Mouse (Mus musculus) forebrain, embryonic 16.5 days (tissue): ENCODE data around the gene Ssh3. TPM values are rescaled to one million over a fixed set of nuclear protein-coding genes. Genes with fewer than 3 reads are reported as not detected.

Experiments used
- ATAC-seq: fragments of 200-750 bp; cut with Nextera tagmentation; 2 replicates; pipeline ENCODE4 v1.8.0; 2017; ENCODE audit warnings: mild to moderate bottlenecking, moderate library complexity
- H3K27ac ChIP-seq: fragments of 300-500 bp; sonication (generic); 2 replicates; pipeline ENCODE4 v1.5.1; 2014; ENCODE audit warnings: low read length, control low read depth
- H3K27me3 ChIP-seq: fragments of 300-500 bp; sonication (generic); replicated peaks from 2 replicates; pipeline ENCODE4 v1.6.1; 2014; ENCODE audit warnings: low read length; ENCODE audit not compliant: control insufficient read depth, insufficient read depth
- H3K36me3 ChIP-seq: fragments of 300-500 bp; sonication (generic); 2 replicates; pipeline ENCODE4 v1.6.1; 2014; ENCODE audit not compliant: control insufficient read depth, insufficient read depth
- H3K4me1 ChIP-seq: fragments of 300-500 bp; sonication (generic); replicated peaks from 2 replicates; pipeline ENCODE4 v1.6.1; 2014; ENCODE audit warnings: low read length; ENCODE audit not compliant: control insufficient read depth, insufficient read depth
- H3K4me2 ChIP-seq: fragments of 300-500 bp; sonication (generic); 2 replicates; pipeline ENCODE4 v1.6.1; 2014; ENCODE audit warnings: mild to moderate bottlenecking, low read length, control low read depth
- H3K4me3 ChIP-seq: fragments of 300-500 bp; sonication (generic); replicated peaks from 2 replicates; pipeline ENCODE4 v1.5.1; 2014; ENCODE audit warnings: mild to moderate bottlenecking, low read length, control low read depth
- H3K9ac ChIP-seq: fragments of 300-500 bp; sonication (generic); replicated peaks from 2 replicates; pipeline ENCODE4 v1.6.1; 2014; ENCODE audit warnings: low read depth, low read length, control low read depth
- H3K9me3 ChIP-seq: fragments of 300-500 bp; sonication (generic); 2 replicates; pipeline ENCODE4 v1.6.1; 2016; ENCODE audit warnings: low read length; ENCODE audit not compliant: control insufficient read depth
- WGBS: fragments of 180-500 bp; shearing (Covaris S2); extraction: QIAGEN DNeasy Blood & Tissue Kit; methylation state at CpG from one replicate; pipeline ENCODE4 v1.1.7; 2014; 5-methylcytosine and 5-hydroxymethylcytosine counted together
- microRNA-seq: library from miRNA; unstranded; fragments of <30 nt; microRNA quantifications from one replicate; pipeline ENCODE4, GENCODE M21; 2017
- polyA plus RNA-seq: library from polyadenylated mRNA; unstranded; fragments of >200 nt; fragmentation: Nextera tagmentation; extraction: Ambion mirVana; gene quantifications from 2 replicates; pipeline ENCODE4 v1.2.1, GENCODE M21; 2015

The Ssh3 gene
- polyA plus RNA-seq, 1 experiment from 2014 or later, result 11.8 TPM

- H3K27me3 ChIP-seq, result peaks cover 20% of the 10 kb centered on the region
- peaks cover 32% of the 10 kb centered on the region for H3K4me1 ChIP-seq
- no peaks in the 10 kb centered on the region for H3K36me3 ChIP-seq
- H3K4me3 ChIP-seq, result no peak overlapping the region
- no peak overlapping the region; the same call in 1 of the 2 replicates for H3K4me2 ChIP-seq
- no peaks in the 10 kb centered on the region for H3K9me3 ChIP-seq
- H3K27ac ChIP-seq, result no peak overlapping the region
- no peak overlapping the region for H3K9ac ChIP-seq
- no peak for ATAC-seq
- 24% methylated on average over 14 of the region's 14 CpGs for WGBS
These were observed 52.8 kb downstream of the Ssh3 start for GRCm38 (mm10) chr19:4216041-4216685.

- Histone ChIP-seq H3K4me2 (peak overlapping the region; percentile 96), H3K36me3 (no peaks in the 10 kb centered on the region), H3K27ac (no peak overlapping the region), H3K4me3 (peak overlapping the region; percentile 54), H3K4me1 (peaks cover 25% of the 10 kb centered on the region), H3K9me3 (no peaks in the 10 kb centered on the region), H3K9ac (peak overlapping the region; percentile 30; the same call in 1 of the 2 replicates), H3K27me3 (peaks cover 20% of the 10 kb centered on the region)
- ATAC-seq, result no peak
- 4% methylated on average over 17 of the region's 21 CpGs for WGBS
These were observed 53.5 kb downstream of the Ssh3 start for GRCm38 (mm10) chr19:4215451-4215840.

DNA sequence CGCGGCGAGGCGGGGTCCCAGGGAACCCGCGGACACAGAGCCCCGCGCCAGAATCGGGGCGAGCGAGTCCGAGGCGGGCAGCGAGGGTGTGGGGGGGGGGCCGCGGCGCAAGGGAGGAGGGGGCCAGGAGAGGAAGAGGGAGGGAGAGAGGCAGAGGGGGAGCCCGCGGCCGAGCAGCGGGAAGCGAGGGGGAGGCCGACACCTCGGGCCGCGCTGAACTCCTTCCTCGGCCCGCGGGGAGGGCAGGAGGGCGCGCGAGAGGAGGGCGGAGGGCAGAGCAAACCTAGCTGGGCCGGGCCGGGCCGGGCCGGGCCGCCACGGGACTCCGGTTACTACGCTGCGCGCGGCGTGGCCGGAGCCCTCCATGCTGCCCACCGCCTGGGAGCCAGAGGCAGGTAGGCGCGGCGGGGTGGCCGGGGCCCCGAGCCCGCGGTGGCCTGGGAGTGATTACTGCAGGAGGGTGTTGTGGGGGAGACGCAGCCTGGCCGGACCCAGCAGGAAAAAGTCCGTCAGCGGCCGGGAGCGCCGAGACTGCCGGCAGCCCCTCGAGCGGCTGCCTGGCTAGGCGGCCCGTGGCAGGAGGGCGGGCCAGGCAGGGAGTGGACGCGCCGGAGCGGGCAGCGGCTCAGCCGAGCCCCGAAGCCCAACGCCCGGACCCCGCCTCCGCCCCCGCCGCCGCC, 54.1 kb downstream of the Ssh3 start:
- Histone ChIP-seq H3K4me2 (peak overlapping the region; percentile 96), H3K36me3 (no peaks in the 10 kb centered on the region), H3K4me3 (peak overlapping the region; percentile 54), H3K4me1 (peaks cover 20% of the 10 kb centered on the region), H3K9me3 (no peaks in the 10 kb centered on the region), H3K27me3 (peaks cover 20% of the 10 kb centered on the region), H3K9ac (peak overlapping the region; percentile 30), H3K27ac (no peak overlapping the region)
- peak; percentile 34; the same call in 1 of the 2 replicates for ATAC-seq
- WGBS, result under 1% methylated on average over 39 of the region's 81 CpGs

DNA sequence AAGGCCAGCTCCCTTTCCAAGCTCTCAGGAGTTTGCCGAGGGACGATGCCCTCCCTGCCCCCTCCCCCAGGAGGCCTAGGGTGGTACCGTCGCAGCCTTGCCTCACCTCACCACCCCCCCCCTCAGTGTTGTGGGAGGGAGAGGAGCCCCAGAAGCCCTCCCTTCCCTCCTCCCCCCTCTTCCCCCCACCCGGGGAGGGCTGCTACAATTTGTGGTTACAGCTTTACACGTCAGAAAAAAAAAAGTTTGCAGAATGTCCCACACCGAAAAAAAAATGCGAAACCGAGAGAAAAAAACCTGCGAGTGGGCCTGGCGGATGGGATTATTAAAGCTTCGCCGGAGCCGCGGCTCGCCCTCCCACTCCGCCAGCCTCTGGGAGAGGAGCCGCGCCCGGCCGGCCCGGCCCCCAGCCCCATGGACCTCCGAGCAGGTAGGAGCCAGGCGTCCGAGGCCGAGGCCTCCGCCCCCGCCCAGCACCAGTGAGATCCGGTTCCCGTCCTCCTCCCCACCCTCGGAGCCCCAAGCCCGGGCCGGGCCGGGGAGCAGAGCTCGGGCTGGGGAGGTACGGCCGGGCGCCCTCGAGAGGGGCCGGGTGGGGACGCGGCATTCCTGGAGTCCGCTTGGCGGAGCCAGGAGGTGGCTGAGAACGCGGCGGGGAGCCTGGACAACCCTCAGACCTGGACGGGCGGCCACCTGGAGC, 54.8 kb downstream of the Ssh3 start, which contains the start of the genes Clcf1 and AC109138.7:
Gene Clcf1, plus strand, starts transcription at position 168 of the 700 bp plus-strand sequence.
Gene AC109138.7, plus strand, starts transcription at position 287 of the 700 bp plus-strand sequence.
- peak; percentile 27; the same call in 1 of the 2 replicates for ATAC-seq
- WGBS, result under 1% methylated on average over 49 of the region's 49 CpGs
- peak within 1 kb of the TSS; percentile 30 for H3K9ac ChIP-seq
- peaks cover 20% of the 10 kb centered on the region for H3K27me3 ChIP-seq
- H3K27ac ChIP-seq, result no peak within 1 kb of the TSS
- no peaks in the 10 kb centered on the region for H3K36me3 ChIP-seq
- peak within 1 kb of the TSS; percentile 54 for H3K4me3 ChIP-seq
- H3K9me3 ChIP-seq, result no peaks in the 10 kb centered on the region
- H3K4me2 ChIP-seq, result peak within 1 kb of the TSS; percentile 96
- H3K4me1 ChIP-seq, result peaks cover 17% of the 10 kb centered on the region

DNA sequence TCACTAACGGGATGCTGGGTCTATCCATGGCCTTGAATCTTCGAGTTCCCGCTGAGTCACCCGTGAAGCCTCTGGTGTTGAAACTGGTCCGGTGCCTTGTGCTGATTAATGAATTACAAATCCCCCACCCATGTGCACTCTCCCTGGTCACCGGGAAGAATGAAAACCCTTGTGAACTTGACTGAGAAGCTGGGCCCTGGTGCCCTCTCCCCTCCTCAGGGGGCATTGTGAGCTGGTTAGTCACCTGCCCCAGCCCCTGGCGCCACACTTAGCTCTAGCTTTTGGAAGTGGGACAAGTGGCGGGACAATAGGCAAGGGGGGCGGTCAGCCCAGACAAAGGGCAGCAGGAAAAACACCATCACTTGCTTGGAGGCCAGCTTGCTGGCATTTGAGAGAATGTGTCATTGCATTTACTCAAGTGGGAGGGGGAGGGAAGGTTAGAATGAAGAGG, 55.4 kb downstream of the Ssh3 start:
- Histone ChIP-seq H3K4me3 (no peak overlapping the region), H3K27me3 (peaks cover 20% of the 10 kb centered on the region), H3K4me2 (no peak overlapping the region), H3K9ac (no peak overlapping the region), H3K27ac (no peak overlapping the region), H3K9me3 (no peaks in the 10 kb centered on the region), H3K4me1 (peaks cover 17% of the 10 kb centered on the region), H3K36me3 (no peaks in the 10 kb centered on the region)
- ATAC-seq, result no peak
- 8% methylated on average over 9 of the region's 9 CpGs for WGBS

DNA sequence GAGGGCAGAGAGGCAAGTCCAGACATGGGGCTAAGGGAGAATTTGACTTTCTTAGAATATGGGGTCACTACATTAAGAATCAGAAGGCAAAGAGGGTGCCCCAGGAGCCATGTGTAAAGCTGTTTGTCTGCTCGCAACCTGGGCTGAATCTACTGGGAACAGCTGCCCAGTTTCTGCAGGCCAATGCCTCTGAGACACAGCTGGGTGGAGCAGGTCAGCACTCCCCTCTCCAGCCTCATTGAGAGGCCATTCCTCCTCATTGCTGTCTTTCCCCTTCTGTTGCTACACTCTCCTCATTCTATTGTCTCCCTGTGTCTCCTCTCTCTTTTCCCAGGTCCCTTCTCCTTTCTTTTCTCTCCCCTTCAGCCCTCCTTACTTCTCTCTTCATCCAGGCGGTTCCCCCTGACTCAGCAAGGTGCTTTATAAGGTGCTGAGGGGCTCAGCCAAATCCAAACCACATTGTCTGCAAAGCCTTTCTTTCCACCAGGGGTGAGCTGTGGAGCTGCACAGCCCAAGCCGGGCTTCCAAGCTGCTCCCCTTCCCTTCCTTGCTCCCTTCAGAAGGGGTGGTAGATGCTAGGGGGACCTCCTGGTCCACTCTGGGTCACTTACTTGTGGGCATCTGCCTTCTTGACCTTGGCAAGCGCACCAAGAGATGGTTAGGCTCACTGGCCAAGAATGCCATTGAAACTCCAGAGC, 56.9 kb downstream of the Ssh3 start:
- no peak overlapping the region for H3K9ac ChIP-seq
- H3K4me1 ChIP-seq, result peaks cover 17% of the 10 kb centered on the region
- H3K4me2 ChIP-seq, result no peak overlapping the region
- H3K36me3 ChIP-seq, result no peaks in the 10 kb centered on the region
- ATAC-seq, result no peak
- H3K9me3 ChIP-seq, result no peaks in the 10 kb centered on the region
- no peak overlapping the region for H3K27ac ChIP-seq
- 17% methylated on average over 4 of the region's 4 CpGs for WGBS
- H3K27me3 ChIP-seq, result peaks cover 17% of the 10 kb centered on the region
- no peak overlapping the region for H3K4me3 ChIP-seq

Small RNAs within 50 kb of the gene (microRNA-seq; reads per million reads assigned to microRNA genes)
- gene Gm26115, result not detected
- gene Mir6985, result 0.62 reads per million

Other genes with a start within 250 kb of the Ssh3 start
- gene Gstp1, start 231.2 kb downstream of the Ssh3 start, polyA plus RNA-seq, result 402 and 460 TPM in 2 replicates
- gene Gstp2, start 223.2 kb downstream of the Ssh3 start, polyA plus RNA-seq, result 1.1 and 4.1 TPM in 2 replicates
- gene Gstp3, start 209.6 kb downstream of the Ssh3 start, polyA plus RNA-seq, result not detected in 2 replicates
- gene Cabp2, start 187.6 kb downstream of the Ssh3 start, polyA plus RNA-seq, result not detected in 2 replicates
- gene Cdk2ap2, start 172.0 kb downstream of the Ssh3 start, polyA plus RNA-seq, result 76.6 and 80.3 TPM in 2 replicates
- 49.6 and 75.5 TPM in 2 replicates for gene Pitpnm1, start 169.2 kb downstream of the Ssh3 start, polyA plus RNA-seq
- 91.4 and 91.6 TPM in 2 replicates for gene Aip, start 143.3 kb downstream of the Ssh3 start, polyA plus RNA-seq
- not detected in 2 replicates for gene Gpr152, start 129.4 kb downstream of the Ssh3 start, polyA plus RNA-seq
- gene Cabp4, start 125.1 kb downstream of the Ssh3 start, polyA plus RNA-seq, result 0.22 TPM in 1 of 2 replicates, not detected in the other
- gene Coro1b, start 120.6 kb downstream of the Ssh3 start, polyA plus RNA-seq, result 143 and 145 TPM in 2 replicates
- gene Ptprcap, start 115.6 kb downstream of the Ssh3 start, polyA plus RNA-seq, result 0.39 TPM in 1 of 2 replicates, not detected in the other
- 52.6 and 59.8 TPM in 2 replicates for gene Rps6kb2, start 105.8 kb downstream of the Ssh3 start, polyA plus RNA-seq
- 2.8 and 4.1 TPM in 2 replicates for gene Carns1, start 93.7 kb downstream of the Ssh3 start, polyA plus RNA-seq
- 0.29 and 0.42 TPM in 2 replicates for gene Tbc1d10c, start 77.9 kb downstream of the Ssh3 start, polyA plus RNA-seq
- 551 and 574 TPM in 2 replicates for gene Ppp1ca, start 77.1 kb downstream of the Ssh3 start, polyA plus RNA-seq
- gene Rad9a, start 67.5 kb downstream of the Ssh3 start, polyA plus RNA-seq, result 22.6 and 26.1 TPM in 2 replicates
- 0.40 and 0.49 TPM in 2 replicates for gene Clcf1, start 54.9 kb downstream of the Ssh3 start, polyA plus RNA-seq
- gene AC109138.7, start 54.8 kb downstream of the Ssh3 start, polyA plus RNA-seq, result not detected in 2 replicates
- gene Pold4, start 37.3 kb downstream of the Ssh3 start, polyA plus RNA-seq, result 19.6 and 21.9 TPM in 2 replicates
- 24.0 and 38.6 TPM in 2 replicates for gene Ankrd13d, start 14.0 kb upstream of the Ssh3 start, polyA plus RNA-seq
- gene Grk2, start 37.0 kb upstream of the Ssh3 start, polyA plus RNA-seq, result 20.6 and 28.1 TPM in 2 replicates
- 38.9 and 42.1 TPM in 2 replicates for gene Kdm2a, start 129.1 kb upstream of the Ssh3 start, polyA plus RNA-seq
- 5.3 and 5.7 TPM in 2 replicates for gene Rhod, start 170.3 kb upstream of the Ssh3 start, polyA plus RNA-seq
- gene Syt12, start 208.3 kb upstream of the Ssh3 start, polyA plus RNA-seq, result 1.8 and 2.2 TPM in 2 replicates
- gene 2010003K11Rik, start 229.4 kb upstream of the Ssh3 start, polyA plus RNA-seq, result not detected in 2 replicates
- 30.6 and 33.3 TPM in 2 replicates for gene Pcx, start 241.3 kb upstream of the Ssh3 start, polyA plus RNA-seq